Mouse (Mus musculus) c-Kit-positive CD71-positive TER-119-positive erythroid progenitor cells, embryonic 14.5 days (primary cell): ENCODE results near the gene Nrd1.

Source experiments
- DNase-seq: peaks from one replicate; pipeline ENCODE4 v3.0.0-alpha.2; 2013; ENCODE audit warnings: low spot score

Gene Nrd1

DNA sequence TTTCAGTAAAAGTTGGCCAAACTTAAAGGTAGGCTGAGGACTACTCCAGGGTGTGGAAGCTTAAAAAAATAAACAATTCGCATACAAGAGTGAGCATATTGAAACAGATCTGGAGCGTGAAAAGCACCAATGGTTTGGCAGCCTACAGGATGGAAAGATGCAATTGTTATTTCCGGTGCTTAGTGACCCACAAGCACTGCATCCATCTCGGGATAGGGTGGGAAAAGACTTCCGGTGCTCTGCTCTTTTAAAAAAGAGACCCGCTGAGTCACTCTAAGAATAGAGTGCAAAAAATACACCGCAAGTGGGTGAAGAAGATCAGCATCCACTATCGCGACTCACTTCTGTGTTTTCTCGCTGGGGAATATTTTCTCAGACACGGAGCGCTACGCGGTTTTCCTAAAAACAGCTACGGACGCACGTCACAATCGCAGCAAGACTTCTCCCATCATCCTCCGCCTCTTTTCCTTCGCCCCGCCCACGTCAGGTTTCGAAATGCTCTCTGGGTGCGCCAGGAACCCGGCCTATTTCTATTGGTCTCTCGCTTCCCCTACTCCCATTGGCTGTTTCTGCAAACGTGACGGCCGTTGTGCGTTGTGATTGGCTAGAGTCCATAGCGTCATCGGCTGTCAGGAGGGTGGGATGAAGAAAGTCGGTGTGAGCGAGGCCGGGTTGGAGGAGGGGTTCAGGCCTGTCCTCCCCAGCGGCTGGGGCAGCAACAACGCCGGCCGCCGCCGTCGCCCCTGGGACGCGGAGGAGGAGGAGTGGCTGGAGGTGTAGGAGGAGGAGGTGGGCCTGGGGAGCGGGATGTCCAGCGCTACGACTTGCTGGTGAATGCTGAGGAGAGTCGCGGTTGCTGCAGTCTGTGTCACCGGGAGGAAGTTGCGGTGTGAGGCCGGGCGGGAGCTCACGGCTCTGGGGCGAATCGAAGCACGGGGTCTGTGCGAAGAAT, at the start of gene Nrd1:
Gene Nrd1 (plus strand): TSS at position 657 of the 952 bp plus-strand sequence.
- peak; percentile 100 for DNase-seq

DNA sequence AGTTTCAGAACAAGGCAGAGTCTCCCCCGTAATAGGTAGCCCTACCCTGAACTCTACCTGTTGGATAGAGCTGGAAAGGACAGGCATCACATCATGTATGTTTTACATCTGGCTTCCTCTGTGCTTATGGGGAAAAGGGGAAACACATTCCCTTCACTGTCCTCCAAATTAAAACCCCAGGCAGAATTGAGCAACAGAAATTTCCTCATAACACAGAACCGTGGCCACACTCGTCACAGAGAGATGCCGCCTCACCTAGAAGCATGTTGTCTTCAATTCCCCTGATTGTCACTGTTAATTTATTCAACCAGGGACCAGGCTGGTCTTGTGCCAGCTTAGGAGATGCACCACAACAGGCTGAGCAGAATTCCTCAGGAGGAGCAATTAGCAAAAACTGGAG, 48.8 kb upstream of the Nrd1 start:
- no peak for DNase-seq

DNA sequence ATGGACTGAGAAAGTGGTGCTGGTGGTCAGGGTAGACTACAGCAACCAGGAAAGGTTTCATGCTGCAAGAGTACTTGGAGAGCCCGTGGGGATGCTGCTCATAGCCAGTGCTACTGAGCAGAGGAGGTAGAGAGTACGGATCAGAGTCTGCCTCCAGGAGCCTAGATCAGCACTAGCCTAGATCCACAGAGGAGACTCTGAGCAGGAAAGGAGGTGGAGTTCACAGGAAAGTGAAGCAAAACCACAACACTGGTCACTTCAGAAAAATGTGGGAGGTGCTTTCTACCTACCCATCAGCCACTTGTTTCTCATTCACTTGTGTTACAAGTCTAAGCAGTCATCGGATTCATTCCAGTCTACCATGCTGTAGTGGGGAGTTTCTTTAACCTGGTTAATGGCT, 40.8 kb upstream of the Nrd1 start:
- DNase-seq: no peak

DNA sequence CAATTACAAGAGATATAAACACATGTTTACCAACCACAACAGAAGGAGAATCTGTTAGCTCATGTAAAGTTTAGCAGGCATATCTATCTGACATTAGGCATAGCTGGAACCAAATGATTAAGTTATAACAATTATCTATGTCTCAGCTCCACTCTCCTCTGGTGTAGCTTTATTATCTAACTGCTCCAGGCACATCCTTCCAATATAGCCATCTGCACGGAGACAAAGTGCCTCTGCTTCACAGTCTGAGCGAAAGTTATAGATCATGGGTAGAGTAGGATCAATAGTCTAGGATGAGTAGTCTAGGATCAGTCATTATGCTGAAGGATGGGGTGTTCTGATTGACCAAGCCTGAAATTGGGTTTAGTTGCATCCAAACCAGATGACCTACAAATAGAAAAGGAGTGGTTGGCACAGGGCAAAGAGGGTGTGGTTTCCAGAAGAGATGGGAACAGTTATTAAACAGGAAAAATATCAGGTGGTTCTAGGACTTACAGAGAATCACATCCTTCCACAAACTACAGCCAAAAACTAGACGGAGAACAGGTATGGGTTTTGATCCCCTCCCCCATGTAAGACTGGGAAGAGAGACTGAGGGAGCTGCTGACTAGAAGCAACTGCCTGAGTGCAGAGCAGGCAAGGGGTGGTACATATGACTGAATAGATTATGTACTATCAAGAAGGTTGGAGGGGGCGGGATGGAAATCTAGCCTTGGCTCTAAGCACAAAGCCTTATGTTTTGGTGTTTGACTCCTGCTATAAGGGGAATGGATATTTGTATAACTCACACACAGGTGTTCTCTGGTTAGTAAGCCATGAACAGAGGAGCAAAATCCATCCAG, 39.6 kb upstream of the Nrd1 start:
- peak; percentile 76 for DNase-seq

DNA sequence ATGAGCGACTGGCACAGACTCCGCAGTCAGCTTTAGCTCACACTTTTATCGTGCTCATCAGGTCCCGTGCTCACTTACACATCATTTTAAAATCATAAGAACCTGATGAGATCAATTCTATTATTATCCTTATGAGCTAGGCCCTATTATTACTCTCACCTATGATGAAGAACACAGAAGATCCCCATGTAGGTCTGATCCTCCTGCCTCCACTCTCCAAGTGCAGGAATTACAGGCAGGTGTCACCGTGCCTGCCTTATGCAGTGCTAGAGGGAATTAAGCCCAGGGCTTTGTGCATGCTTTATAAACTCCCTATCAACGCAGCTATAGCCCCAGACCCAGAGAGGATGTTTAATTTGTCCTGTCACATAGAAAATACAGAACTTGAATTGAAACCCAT, 37.4 kb upstream of the Nrd1 start:
- no peak for DNase-seq

DNA sequence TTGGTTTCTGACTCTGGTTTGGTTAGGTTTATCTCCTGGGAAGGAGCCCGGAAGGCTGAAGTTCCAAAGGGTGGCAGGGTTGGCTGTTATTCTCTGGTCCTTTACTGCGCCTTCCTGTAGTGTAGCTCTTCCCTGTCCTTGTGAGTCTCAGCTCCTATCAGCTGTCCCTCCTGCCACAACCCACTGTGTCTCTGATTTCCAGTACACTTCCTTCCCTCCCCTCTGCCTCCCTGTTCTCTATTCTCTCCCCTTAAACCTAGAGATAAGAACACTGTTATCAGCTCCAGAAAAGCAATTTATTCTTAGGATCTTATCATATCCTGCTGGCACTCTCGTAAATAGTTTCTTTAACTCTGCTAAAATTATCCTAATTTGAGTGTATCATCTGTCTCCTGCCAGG, 30.9 kb upstream of the Nrd1 start:
- DNase-seq: no peak

DNA sequence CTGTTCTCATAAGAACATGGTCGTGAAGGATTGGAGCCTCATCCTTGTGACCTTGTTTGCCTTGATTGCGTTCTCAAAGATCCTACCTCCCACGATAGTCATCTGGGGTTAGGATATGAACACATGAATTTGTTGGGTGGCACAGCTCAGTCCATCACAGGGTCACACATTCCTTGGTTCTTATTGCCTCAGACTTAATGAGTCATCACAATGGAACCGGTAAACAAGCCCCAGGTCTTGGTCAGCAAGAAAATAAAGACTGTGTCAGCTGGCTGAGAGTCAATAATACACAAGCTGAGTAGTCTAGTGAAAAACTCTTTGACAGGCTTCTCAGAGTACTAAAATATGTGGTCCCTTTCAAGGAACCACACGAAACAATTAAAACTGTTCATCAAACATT, 29.4 kb upstream of the Nrd1 start:
- DNase-seq: no peak

DNA sequence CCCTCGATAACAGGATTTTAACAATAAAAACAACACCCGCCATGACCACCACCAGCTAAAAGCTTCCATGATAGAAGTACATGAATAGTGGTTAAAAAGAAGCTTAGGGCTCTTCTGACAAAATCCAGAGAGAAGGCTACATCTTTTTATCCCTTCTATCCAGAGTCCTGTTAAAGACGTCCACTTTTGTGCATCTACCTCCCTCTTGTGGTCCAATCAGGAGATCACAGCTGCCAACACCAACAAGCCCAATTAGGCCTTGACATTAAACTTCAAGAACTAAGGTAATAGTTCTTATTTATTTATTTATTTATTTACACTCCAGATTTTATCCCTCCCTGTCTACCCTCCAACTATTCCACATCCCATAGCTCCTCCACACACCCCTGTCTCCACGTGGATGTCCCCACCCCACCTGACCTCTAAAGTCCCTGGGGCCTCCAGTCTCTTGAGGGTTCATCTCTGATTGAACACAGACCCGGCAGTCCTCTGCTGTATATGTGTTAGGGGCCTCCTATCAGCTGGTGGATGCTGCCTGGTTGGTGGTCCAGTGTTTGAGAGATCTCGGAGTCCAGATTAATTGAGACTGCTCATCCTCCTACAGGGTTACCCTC, 23.9 kb upstream of the Nrd1 start:
- peak; percentile 66 for DNase-seq

DNA sequence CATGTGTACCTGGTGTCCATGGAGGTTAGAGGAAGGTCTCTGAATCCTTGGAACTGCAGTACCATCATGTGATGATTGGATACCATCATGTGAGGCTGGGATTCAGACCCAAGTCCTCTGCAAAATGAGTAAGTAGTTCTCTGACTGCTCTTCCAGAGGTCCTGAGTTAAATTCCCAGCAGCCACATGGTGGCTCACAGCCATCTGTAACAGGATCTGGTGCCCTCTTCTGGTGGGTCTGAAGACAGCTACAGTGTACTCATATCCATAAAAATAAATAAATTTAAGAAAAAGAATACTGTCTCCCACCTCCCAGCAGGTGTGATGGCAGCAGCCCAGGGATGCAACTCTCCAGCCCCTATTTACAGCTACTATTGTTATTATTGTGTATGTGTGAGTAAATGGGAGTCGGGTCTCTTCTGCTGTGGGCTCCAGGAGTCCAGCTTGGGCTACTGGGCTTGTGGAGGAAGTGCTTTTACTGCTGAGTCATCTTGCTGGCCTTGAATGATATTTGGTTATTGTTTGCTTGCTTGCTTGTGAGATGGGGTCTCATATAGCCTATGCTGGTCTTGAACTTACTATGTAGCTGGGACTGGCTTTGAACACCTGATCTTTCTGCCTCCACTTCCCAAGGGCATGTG, 13.5 kb upstream of the Nrd1 start:
- DNase-seq: no peak

DNA sequence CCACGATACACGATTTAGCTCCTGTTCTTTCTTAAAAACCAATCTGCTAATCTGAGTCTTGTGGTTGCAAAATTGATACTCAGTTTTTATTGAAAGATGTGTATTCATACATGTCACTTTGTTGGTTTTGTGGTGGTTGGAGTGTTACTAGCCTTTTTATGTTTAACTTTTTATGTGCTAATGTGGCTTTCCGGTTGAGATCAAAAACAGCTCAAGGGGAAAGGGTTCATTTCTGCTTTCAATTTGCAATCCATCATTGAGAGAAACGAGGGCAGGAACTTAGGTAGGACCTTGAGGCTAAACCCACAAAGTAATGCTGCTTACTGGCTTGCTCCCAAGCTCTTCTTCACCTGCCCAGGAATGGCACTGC, 13.0 kb upstream of the Nrd1 start:
- DNase-seq: no peak

DNA sequence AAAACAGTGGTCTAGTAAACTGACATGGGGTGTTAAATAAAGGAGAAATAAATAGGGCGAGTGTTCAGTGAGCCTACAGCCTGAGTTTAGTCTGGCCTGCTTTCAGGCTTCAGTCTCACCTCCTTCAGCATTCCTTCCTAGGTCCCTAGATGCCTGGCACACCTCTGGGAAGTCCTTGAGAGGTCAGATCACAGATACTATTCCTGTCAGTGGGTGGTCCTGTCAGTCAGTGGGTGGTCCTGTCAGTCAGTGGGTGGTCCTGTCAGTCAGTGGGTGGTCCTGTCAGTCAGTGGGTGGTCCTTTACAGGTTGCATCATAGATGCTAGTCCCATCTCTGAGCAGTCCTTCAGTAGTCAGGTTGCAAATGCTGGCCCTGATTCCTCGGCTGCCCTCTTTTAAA, 11.0 kb upstream of the Nrd1 start:
- DNase-seq: no peak

DNA sequence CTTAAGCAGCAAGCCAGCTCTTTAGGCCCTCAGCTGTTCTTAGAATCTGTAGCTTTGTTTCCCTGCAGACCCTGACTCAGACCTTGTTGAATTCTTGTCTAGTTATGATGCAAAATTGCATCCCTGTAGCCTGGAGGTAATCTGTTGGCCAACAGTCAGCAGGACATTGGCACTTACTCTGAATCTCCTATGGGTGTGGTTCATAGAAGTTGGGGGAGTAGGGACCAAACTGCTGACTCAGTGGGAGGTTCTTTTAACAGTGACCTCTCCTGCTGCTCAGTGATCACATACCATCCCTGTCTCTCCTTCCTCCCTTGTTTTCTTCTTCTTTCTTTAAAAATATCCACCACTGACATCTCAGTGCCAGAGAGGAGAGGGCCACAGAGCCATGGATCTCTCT, 10.4 kb upstream of the Nrd1 start:
- peak; percentile 78 for DNase-seq

DNA sequence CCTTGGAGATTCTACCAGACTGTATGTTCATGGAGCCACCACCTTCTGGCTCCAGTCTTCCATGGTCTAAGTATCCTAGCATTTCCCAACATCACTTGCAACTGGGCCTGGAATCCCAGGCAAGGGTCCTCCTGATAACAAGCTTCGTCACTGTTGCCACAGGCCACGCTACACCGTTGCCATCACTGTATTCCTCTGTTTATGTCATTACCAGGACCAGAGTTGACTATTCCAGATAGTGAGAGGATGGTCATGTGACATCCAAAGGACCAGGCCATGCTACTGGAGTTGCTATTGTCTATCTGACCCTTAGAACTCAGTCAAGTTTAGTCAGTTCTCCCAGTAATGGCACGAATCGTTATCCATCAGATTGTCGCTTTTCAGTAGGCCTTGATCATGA, 9.9 kb upstream of the Nrd1 start:
- DNase-seq: no peak

DNA sequence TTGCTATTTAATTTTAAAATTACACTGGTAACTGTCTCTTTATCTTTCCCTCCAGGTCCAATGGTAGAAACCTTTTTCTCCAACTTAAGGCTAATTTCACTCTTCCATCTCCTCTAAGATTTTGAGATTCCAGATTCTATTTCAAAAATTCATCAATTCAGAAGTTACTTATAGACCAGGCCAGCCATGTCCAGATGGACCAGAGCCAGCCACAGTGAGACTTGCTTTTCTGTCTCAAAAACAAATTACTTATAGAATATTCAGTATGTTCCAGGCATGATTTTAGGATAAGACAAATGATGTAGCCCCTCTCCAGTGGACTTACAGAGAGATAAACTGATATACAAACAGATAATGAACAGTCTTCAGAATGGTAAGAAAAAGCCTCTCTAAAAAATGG, 8.6 kb upstream of the Nrd1 start:
- no peak for DNase-seq

DNA sequence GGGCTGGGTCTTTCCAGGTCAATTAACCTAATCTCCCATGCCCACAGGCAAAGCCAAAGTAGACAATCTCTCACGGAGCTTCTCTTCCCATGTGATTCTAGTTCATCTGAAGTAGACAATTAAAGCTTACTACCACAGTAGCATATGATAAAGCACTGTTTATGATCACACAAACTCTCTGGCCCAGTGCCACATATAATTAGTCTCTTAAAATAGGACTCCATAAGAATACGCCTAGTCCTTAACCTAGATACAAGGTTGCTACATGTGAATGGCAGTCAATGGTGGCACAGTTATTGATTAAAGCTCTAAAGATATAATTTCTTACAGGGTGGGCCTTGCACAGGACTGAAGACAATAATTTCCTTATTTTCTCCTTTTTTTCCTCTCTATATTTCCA, 7.5 kb upstream of the Nrd1 start:
- DNase-seq: no peak

DNA sequence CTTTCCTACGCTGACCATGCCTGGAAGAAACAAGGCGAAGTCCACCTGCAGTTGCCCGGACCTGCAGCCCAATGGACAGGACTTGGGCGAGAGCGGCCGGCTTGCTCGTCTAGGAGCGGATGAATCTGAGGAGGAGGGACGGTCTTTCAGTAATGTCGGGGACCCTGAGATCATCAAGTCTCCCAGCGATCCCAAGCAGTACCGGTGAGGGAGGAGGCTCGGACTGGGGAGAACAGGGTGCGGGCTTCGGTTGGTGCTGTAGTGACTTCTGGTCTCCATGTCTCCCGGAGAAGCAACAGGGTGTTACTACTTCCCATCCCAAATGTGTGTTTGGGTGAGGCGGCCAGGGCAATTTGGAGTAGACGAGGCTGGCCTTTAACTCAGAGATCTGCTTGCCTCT, 506 bp downstream of the Nrd1 start:
- peak; percentile 42 for DNase-seq

DNA sequence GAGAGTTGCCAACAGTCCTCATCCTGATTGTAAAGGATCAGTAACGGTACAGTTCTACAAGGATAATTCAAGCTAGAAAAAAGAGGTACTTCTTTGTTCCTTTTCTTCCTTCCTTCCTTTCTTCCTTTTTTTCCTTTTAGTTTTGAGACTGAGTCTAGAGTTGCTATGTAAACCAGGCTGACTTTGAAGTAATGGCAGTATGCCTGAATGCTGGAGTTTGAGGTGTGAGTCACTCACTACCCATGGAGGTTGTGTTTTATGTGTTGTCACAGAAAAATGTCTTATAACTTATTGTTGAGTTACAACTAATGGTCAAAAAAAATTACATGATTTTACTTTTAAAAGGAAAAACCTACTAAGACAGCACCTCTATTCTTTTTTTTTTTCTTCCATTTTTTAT, 7.6 kb downstream of the Nrd1 start:
- no peak for DNase-seq

DNA sequence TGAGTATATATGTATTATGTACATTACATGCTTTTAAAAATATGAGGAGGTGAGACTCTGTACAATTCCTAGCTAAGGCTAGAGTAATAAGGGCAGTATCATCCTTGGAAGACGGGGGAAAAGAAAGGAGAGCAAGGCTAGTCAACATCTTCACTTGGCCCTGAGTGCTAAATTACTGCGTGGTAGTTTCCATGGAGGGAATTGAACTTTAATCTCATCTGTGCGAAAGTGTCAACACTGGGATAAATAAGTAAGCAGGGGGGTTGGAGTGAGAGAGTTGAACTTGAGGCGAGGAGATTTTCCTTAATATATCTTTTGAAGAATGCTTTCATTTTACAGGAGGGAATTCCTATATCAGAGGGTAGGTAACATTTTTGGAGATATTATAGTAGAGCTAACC, 13.6 kb downstream of the Nrd1 start:
- no peak for DNase-seq

DNA sequence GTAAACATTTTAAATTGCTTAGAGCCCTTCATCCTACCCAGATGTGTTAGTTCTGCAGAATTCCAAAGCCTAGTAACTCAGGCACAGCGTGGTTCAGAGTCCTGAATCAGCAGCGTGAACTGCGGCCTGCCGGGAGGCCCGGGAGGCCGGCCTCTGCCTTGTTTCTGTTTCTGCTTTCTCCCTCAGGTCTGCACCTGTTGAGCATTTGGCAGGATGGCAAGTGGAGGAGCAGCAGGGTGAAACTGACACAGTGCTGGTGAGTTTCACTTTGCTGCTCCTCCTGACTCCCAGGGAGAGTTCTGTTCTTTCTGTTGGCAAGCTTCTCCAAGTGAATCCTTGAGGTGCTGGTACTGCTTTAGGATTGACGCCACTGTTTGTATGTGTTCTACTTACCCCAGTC, 17.0 kb downstream of the Nrd1 start:
- no peak for DNase-seq

DNA sequence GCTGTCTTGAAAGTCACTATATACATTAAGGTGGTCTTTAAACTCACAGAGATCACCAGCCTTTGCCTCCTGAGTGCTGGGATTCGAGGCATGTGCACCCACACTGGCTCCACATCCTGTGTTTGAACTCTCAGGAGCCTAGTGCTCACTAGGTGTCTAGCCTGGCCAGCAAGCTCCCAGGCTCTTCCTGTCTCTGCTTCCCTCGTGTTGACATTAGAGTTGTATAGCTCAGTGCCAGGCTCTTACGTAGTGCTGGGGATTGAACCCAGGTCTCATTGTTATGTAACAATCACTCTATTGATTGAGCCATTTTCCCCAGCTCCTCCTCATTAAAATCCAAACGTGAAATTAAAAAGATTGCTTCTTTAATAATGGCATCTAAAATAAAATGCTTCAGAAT, 18.8 kb downstream of the Nrd1 start:
- DNase-seq: no peak

DNA sequence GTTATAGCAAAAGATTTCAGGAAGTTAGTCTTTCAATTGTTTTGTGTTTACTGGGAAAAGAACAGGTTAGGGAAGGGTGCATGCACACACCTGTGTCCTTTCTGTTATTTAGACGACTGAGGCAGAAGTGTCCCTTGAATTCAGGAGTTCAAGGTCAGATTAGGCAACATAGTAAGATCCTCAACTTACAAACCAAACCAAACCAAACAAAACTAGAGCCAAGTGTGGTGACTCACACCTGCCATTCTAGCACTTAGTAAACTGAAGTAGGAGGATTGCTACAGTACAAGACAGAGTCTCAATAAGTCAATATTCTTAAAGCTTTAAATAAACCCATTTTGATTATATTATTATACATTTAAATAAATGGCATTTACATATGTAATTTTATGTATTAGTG, 21.5 kb downstream of the Nrd1 start:
- no peak for DNase-seq

DNA sequence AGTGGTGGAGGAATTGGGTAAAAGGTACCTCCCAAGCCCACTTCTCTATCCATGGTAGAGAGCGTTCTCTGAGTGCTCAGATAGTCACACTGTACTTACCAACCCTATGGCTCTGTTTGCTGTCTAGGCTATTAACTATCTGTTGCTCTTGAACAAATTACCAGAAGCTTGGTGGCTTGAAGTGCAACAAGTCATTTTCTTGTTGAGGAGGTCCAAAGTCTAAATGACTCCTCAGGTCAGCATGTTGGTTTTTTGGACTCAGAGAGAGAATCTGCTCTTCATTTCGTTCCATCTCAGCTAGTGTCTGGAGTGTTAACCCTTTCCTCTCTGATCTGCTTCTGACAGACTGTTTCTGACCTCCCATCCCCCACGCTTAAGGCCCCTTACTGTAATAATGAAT, 24.6 kb downstream of the Nrd1 start:
- DNase-seq: no peak
